Mouse (Mus musculus): ENCODE data around the gene Zfp92. TPM values are rescaled to one million over a fixed set of nuclear protein-coding genes. Genes with fewer than 3 reads are reported as not detected.

Gene Zfp92
- not detected for total RNA-seq (2023)

GRCm38 (mm10) chrX:73410880-73411517, at the start of gene Zfp92:
Gene Zfp92 (plus strand): TSS chrX:73411096.

GRCm38 (mm10) chrX:73398636-73399035, 12.3 kb upstream of the Zfp92 start, which contains the start of gene Gm18336:
Gene Gm18336 (minus strand): TSS chrX:73398736.

GRCm38 (mm10) chrX:73435252-73435651, 24.4 kb downstream of the Zfp92 start, which contains the start of gene Trex2:
Gene Trex2 (minus strand): TSS chrX:73435344.

GRCm38 (mm10) chrX:73458877-73459392, 48.0 kb downstream of the Zfp92 start, which contains the start of gene Haus7:
Gene Haus7 (minus strand): TSS chrX:73459044.

Other genes with a start within 250 kb of the Zfp92 start
- gene Spin2d, start 234.1 kb upstream of the Zfp92 start, total RNA-seq (2023) = not detected
- gene Xlr3b, start 218.9 kb upstream of the Zfp92 start, total RNA-seq (2023) = 10 to 100 TPM; 11.0 to 16.1 TPM
- gene Xlr4b, start 196.8 kb upstream of the Zfp92 start, total RNA-seq (2023) = 100 to 1,000 TPM; 100 to 102 TPM
- gene F8a, start 182.8 kb upstream of the Zfp92 start, total RNA-seq (2023) = 10 to 100 TPM; 16.0 to 17.0 TPM
- 10 to 100 TPM; 51.9 to 63.0 TPM for gene Xlr4c, start 168.0 kb upstream of the Zfp92 start, total RNA-seq (2023)
- gene Xlr3c, start 145.7 kb upstream of the Zfp92 start, total RNA-seq (2023) = not detected
- gene Xlr5a, start 118.1 kb upstream of the Zfp92 start, total RNA-seq (2023) = not detected
- not detected for gene Xlr5c, start 118.1 kb upstream of the Zfp92 start, total RNA-seq (2023)
- not detected for gene Gm45015, start 74.3 kb upstream of the Zfp92 start, total RNA-seq (2023)
- 10 to 100 TPM; 37.8 to 41.5 TPM for gene Zfp275, start 68.5 kb upstream of the Zfp92 start, total RNA-seq (2023)
- not detected for gene Gm18336, start 12.4 kb upstream of the Zfp92 start, total RNA-seq (2023)
- gene Trex2, start 24.2 kb downstream of the Zfp92 start, total RNA-seq (2023) = not detected
- gene Haus7, start 47.9 kb downstream of the Zfp92 start, total RNA-seq (2023) = 10 to 100 TPM; 19.3 to 21.8 TPM
- gene Bgn, start 72.5 kb downstream of the Zfp92 start, total RNA-seq (2023) = not detected
- gene Atp2b3, start 92.0 kb downstream of the Zfp92 start, total RNA-seq (2023) = not detected
- under 1 TPM; 0.38 to 0.41 TPM for gene Dusp9, start 228.3 kb downstream of the Zfp92 start, total RNA-seq (2023)
- gene Pnck, start 249.0 kb downstream of the Zfp92 start, total RNA-seq (2023) = under 1 TPM; 0.61 to 0.68 TPM